Mouse (Mus musculus): ENCODE results near the gene Cyyr1. TPM values are rescaled to one million over a fixed set of nuclear protein-coding genes. Genes with fewer than 3 reads are reported as not detected.

Gene Cyyr1
- polyA plus RNA-seq, 1 experiment: 4.6 TPM

- Histone ChIP-seq H3K4me3 (ENCODE audit: insufficient read depth, low read length) (no peak overlapping the region), H3K4me1 (ENCODE audit: control insufficient read depth, insufficient read depth, low read length) (no peaks in the 10 kb centered on the region), H3K27ac (ENCODE audit: insufficient read depth, low read length) (no peak overlapping the region)
- TF ChIP-seq POLR2A (IDR thresholded peaks at IDR 0.05; ENCODE audit: extremely low read depth, insufficient read depth, low read length) (no peak), CTCF (IDR thresholded peaks at IDR 0.05; ENCODE audit: extremely low read depth, insufficient read depth, low read length) (no peak)
These were observed 14.8 kb downstream of the Cyyr1 start for GRCm38 (mm10) chr16:85538367-85538766.

DNA sequence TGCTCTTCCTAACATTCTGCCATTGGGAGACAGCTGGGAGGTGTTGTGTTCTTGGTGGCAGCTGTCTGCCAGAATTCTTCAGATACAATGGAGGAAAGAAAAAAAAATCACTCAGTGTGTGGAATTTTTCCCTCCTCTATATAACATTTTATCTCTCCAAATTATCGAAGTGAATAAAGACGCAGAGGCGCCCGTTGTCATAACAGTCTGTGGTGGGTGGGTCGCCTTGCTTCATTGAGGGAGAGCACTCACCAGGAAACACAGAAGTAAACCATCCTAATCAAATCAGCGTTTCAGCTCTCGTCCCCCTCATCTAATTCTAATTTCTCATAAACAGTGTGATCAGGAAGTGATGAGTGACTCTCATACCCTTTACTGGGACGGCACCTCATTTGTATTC, 17.1 kb downstream of the Cyyr1 start:
- TF ChIP-seq CTCF (IDR thresholded peaks at IDR 0.05; ENCODE audit: extremely low read depth, insufficient read depth, low read length) (no peak), POLR2A (IDR thresholded peaks at IDR 0.05; ENCODE audit: extremely low read depth, insufficient read depth, low read length) (no peak)
- no peak overlapping the region for H3K4me3 ChIP-seq (ENCODE audit: insufficient read depth, low read length)

GRCm38 (mm10) chr16:85527743-85528620, 25.2 kb downstream of the Cyyr1 start:
- TF ChIP-seq CTCF (IDR thresholded peaks at IDR 0.05; ENCODE audit: extremely low read depth, insufficient read depth, low read length) (no peak), POLR2A (IDR thresholded peaks at IDR 0.05; ENCODE audit: extremely low read depth, insufficient read depth, low read length) (no peak)
- Histone ChIP-seq H3K4me1 (ENCODE audit: control insufficient read depth, insufficient read depth, low read length) (no peaks in the 10 kb centered on the region), H3K4me3 (ENCODE audit: insufficient read depth, low read length) (no peak overlapping the region), H3K27ac (ENCODE audit: insufficient read depth, low read length) (no peak overlapping the region)

More for the DNA sequence above, 17.1 kb downstream of the Cyyr1 start:
- Histone ChIP-seq H3K27ac (ENCODE audit: insufficient read depth, low read length) (no peak overlapping the region), H3K4me1 (ENCODE audit: control insufficient read depth, insufficient read depth, low read length) (no peaks in the 10 kb centered on the region)

- Histone ChIP-seq H3K4me3 (ENCODE audit: insufficient read depth, low read length) (no peak overlapping the region), H3K4me1 (ENCODE audit: control insufficient read depth, insufficient read depth, low read length) (no peaks in the 10 kb centered on the region), H3K27ac (ENCODE audit: insufficient read depth, low read length) (no peak overlapping the region)
- TF ChIP-seq POLR2A (IDR thresholded peaks at IDR 0.05; ENCODE audit: extremely low read depth, insufficient read depth, low read length) (no peak), CTCF (IDR thresholded peaks at IDR 0.05; ENCODE audit: extremely low read depth, insufficient read depth, low read length) (no peak)
These were observed 28.6 kb downstream of the Cyyr1 start for GRCm38 (mm10) chr16:85524589-85524988.

GRCm38 (mm10) chr16:85507264-85507663, 45.9 kb downstream of the Cyyr1 start:
- Histone ChIP-seq H3K4me1 (ENCODE audit: control insufficient read depth, insufficient read depth, low read length) (no peaks in the 10 kb centered on the region; the same call in 1 of the 2 replicates), H3K4me3 (ENCODE audit: insufficient read depth, low read length) (no peak overlapping the region), H3K27ac (ENCODE audit: insufficient read depth, low read length) (no peak overlapping the region)
- TF ChIP-seq POLR2A (IDR thresholded peaks at IDR 0.05; ENCODE audit: extremely low read depth, insufficient read depth, low read length) (no peak), CTCF (IDR thresholded peaks at IDR 0.05; ENCODE audit: extremely low read depth, insufficient read depth, low read length) (no peak)

GRCm38 (mm10) chr16:85505108-85505507, 48.1 kb downstream of the Cyyr1 start:
- Histone ChIP-seq H3K4me3 (ENCODE audit: insufficient read depth, low read length) (no peak overlapping the region), H3K27ac (ENCODE audit: insufficient read depth, low read length) (no peak overlapping the region), H3K4me1 (ENCODE audit: control insufficient read depth, insufficient read depth, low read length) (no peaks in the 10 kb centered on the region; the same call in 1 of the 2 replicates)
- TF ChIP-seq POLR2A (IDR thresholded peaks at IDR 0.05; ENCODE audit: extremely low read depth, insufficient read depth, low read length) (no peak), CTCF (IDR thresholded peaks at IDR 0.05; ENCODE audit: extremely low read depth, insufficient read depth, low read length) (no peak)

GRCm38 (mm10) chr16:85503416-85503815, 49.8 kb downstream of the Cyyr1 start:
- Histone ChIP-seq H3K4me3 (ENCODE audit: insufficient read depth, low read length) (no peak overlapping the region), H3K27ac (ENCODE audit: insufficient read depth, low read length) (no peak overlapping the region), H3K4me1 (ENCODE audit: control insufficient read depth, insufficient read depth, low read length) (no peaks in the 10 kb centered on the region; the same call in 1 of the 2 replicates)
- no peak for TF ChIP-seq CTCF (IDR thresholded peaks at IDR 0.05; ENCODE audit: extremely low read depth, insufficient read depth, low read length)
- TF ChIP-seq POLR2A (IDR thresholded peaks at IDR 0.05; ENCODE audit: extremely low read depth, insufficient read depth, low read length): no peak

- Histone ChIP-seq H3K4me3 (ENCODE audit: insufficient read depth, low read length) (no peak overlapping the region), H3K27ac (ENCODE audit: insufficient read depth, low read length) (no peak overlapping the region), H3K4me1 (ENCODE audit: control insufficient read depth, insufficient read depth, low read length) (no peaks in the 10 kb centered on the region)
- TF ChIP-seq CTCF (IDR thresholded peaks at IDR 0.05; ENCODE audit: extremely low read depth, insufficient read depth, low read length): no peak
- no peak for TF ChIP-seq POLR2A (IDR thresholded peaks at IDR 0.05; ENCODE audit: extremely low read depth, insufficient read depth, low read length)
These were observed 57.4 kb downstream of the Cyyr1 start for GRCm38 (mm10) chr16:85495837-85496236.

DNA sequence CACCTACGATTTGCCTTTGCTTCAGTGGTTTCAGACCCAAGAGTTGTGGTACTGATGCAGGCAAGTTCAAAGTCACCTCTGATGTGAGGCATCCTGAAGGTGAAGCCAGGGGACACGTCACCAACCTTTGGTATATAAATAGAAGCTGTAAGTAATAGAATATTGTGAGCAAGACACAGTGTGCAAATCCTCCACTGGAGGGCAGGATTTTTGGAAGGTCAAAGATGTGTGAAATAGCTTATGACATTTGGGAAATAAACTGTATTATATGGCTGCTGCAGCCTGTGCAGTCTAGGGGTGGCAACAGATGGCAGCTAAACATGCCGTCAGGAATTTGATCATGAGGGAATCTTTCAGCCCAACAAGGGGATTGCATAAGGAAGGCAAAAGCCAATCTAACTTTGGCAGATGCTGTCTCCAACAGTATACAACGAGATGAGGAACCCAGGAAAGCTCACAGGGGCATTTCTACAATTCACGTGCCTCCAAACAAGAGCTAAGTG, 65.0 kb downstream of the Cyyr1 start:
- Histone ChIP-seq H3K27ac (ENCODE audit: insufficient read depth, low read length) (no peak overlapping the region), H3K4me1 (ENCODE audit: control insufficient read depth, insufficient read depth, low read length) (0 out of 2 replicates have a peak, but pooled peaks cover 2% of the 10 kb centered on the region), H3K4me3 (ENCODE audit: insufficient read depth, low read length) (no peak overlapping the region)
- TF ChIP-seq CTCF (IDR thresholded peaks at IDR 0.05; ENCODE audit: extremely low read depth, insufficient read depth, low read length): no peak
- TF ChIP-seq POLR2A (IDR thresholded peaks at IDR 0.05; ENCODE audit: extremely low read depth, insufficient read depth, low read length): no peak

DNA sequence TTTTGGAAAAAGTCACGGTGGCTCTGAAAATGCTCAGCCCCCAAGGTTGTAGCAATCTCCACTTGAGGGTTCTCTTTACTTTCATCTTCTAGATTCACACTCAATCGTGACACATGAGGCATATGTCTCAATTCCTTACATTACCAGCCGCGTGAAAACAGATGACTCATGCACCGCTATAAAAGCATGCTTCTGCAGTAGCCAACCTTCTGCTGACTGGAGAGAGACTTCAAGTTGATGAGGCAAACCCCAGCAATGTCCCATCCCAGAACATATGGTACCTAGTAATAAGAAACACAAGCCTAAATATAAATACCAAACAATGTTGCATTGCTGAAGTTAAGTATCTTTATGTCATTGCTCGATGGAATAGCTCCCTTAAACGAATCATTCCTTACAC, 65.9 kb downstream of the Cyyr1 start:
- TF ChIP-seq CTCF (IDR thresholded peaks at IDR 0.05; ENCODE audit: extremely low read depth, insufficient read depth, low read length) (no peak), POLR2A (IDR thresholded peaks at IDR 0.05; ENCODE audit: extremely low read depth, insufficient read depth, low read length) (no peak)

More for the DNA sequence above, 65.9 kb downstream of the Cyyr1 start:
- H3K4me3 ChIP-seq (ENCODE audit: insufficient read depth, low read length): no peak overlapping the region
- 0 out of 2 replicates have a peak, but pooled peaks cover 2% of the 10 kb centered on the region for H3K4me1 ChIP-seq (ENCODE audit: control insufficient read depth, insufficient read depth, low read length)
- no peak overlapping the region for H3K27ac ChIP-seq (ENCODE audit: insufficient read depth, low read length)
